Mouse (Mus musculus): ENCODE results near the gene Adm. TPM values are rescaled to one million over a fixed set of nuclear protein-coding genes. Genes with fewer than 3 reads are reported as not detected.
A peak's percentile ranks its signal among the peaks of the same experiment; 100 is the strongest.

Gene Adm
- polyA plus RNA-seq, 1 experiment, result 3.0 TPM

GRCm38 (mm10) chr7:110614133-110615063 lies 13.1 kb upstream of the Adm start, which contains the start of gene Sbf2:
Gene Sbf2 (minus strand): TSS chr7:110614922.
- H3K27ac ChIP-seq (ENCODE audit: insufficient read depth, low read length), result peak within 1 kb of the TSS; percentile 93
- TF ChIP-seq POLR2A (IDR thresholded peaks at IDR 0.05; ENCODE audit: extremely low read depth, insufficient read depth, low read length) (peak; percentile 34; the same call in 1 of the 2 replicates), CTCF (IDR thresholded peaks at IDR 0.05; ENCODE audit: extremely low read depth, insufficient read depth, low read length) (no peak)
- peak within 1 kb of the TSS; percentile 55 for H3K4me3 ChIP-seq (ENCODE audit: insufficient read depth, low read length)
- peaks cover 4% of the 10 kb centered on the region for H3K4me1 ChIP-seq (ENCODE audit: control insufficient read depth, insufficient read depth, low read length)

GRCm38 (mm10) chr7:110615151-110615631 lies 12.3 kb upstream of the Adm start:
- TF ChIP-seq POLR2A (IDR thresholded peaks at IDR 0.05; ENCODE audit: extremely low read depth, insufficient read depth, low read length), result no peak
- no peak for TF ChIP-seq CTCF (IDR thresholded peaks at IDR 0.05; ENCODE audit: extremely low read depth, insufficient read depth, low read length)

GRCm38 (mm10) chr7:110615792-110616191 lies 11.7 kb upstream of the Adm start:
- H3K4me3 ChIP-seq (ENCODE audit: insufficient read depth, low read length), result peak overlapping the region; percentile 55; the same call in 1 of the 2 replicates
- no peak overlapping the region for H3K27ac ChIP-seq (ENCODE audit: insufficient read depth, low read length)

More at GRCm38 (mm10) chr7:110615151-110615631, 12.3 kb upstream of the Adm start:
- H3K4me3 ChIP-seq (ENCODE audit: insufficient read depth, low read length), result peak overlapping the region; percentile 55
- peak overlapping the region; percentile 93 for H3K27ac ChIP-seq (ENCODE audit: insufficient read depth, low read length)
- H3K4me1 ChIP-seq (ENCODE audit: control insufficient read depth, insufficient read depth, low read length), result peaks cover 4% of the 10 kb centered on the region

GRCm38 (mm10) chr7:110619086-110619611 lies 8.3 kb upstream of the Adm start:
- no peak for TF ChIP-seq POLR2A (IDR thresholded peaks at IDR 0.05; ENCODE audit: extremely low read depth, insufficient read depth, low read length)
- TF ChIP-seq CTCF (IDR thresholded peaks at IDR 0.05; ENCODE audit: extremely low read depth, insufficient read depth, low read length), result no peak
- H3K4me1 ChIP-seq (ENCODE audit: control insufficient read depth, insufficient read depth, low read length), result no peaks in the 10 kb centered on the region
- H3K4me3 ChIP-seq (ENCODE audit: insufficient read depth, low read length), result no peak overlapping the region
- H3K27ac ChIP-seq (ENCODE audit: insufficient read depth, low read length), result no peak overlapping the region

More at GRCm38 (mm10) chr7:110615792-110616191, 11.7 kb upstream of the Adm start:
- peaks cover 4% of the 10 kb centered on the region for H3K4me1 ChIP-seq (ENCODE audit: control insufficient read depth, insufficient read depth, low read length)
- TF ChIP-seq POLR2A (IDR thresholded peaks at IDR 0.05; ENCODE audit: extremely low read depth, insufficient read depth, low read length) (no peak), CTCF (IDR thresholded peaks at IDR 0.05; ENCODE audit: extremely low read depth, insufficient read depth, low read length) (no peak)

GRCm38 (mm10) chr7:110624067-110624466 lies 3.4 kb upstream of the Adm start:
- H3K4me1 ChIP-seq (ENCODE audit: control insufficient read depth, insufficient read depth, low read length), result 0 out of 2 replicates have a peak, but pooled peaks cover 1% of the 10 kb centered on the region
- H3K27ac ChIP-seq (ENCODE audit: insufficient read depth, low read length), result no peak overlapping the region
- TF ChIP-seq POLR2A (IDR thresholded peaks at IDR 0.05; ENCODE audit: extremely low read depth, insufficient read depth, low read length), result no peak
- no peak for TF ChIP-seq CTCF (IDR thresholded peaks at IDR 0.05; ENCODE audit: extremely low read depth, insufficient read depth, low read length)
- H3K4me3 ChIP-seq (ENCODE audit: insufficient read depth, low read length), result no peak overlapping the region

GRCm38 (mm10) chr7:110624961-110625360 lies 2.5 kb upstream of the Adm start:
- H3K27ac ChIP-seq (ENCODE audit: insufficient read depth, low read length), result no peak overlapping the region
- 0 out of 2 replicates have a peak, but pooled peaks cover 1% of the 10 kb centered on the region for H3K4me1 ChIP-seq (ENCODE audit: control insufficient read depth, insufficient read depth, low read length)
- H3K4me3 ChIP-seq (ENCODE audit: insufficient read depth, low read length), result no peak overlapping the region
- TF ChIP-seq POLR2A (IDR thresholded peaks at IDR 0.05; ENCODE audit: extremely low read depth, insufficient read depth, low read length) (no peak), CTCF (IDR thresholded peaks at IDR 0.05; ENCODE audit: extremely low read depth, insufficient read depth, low read length) (no peak)

GRCm38 (mm10) chr7:110625489-110625888 lies 2.0 kb upstream of the Adm start:
- TF ChIP-seq POLR2A (IDR thresholded peaks at IDR 0.05; ENCODE audit: extremely low read depth, insufficient read depth, low read length), result no peak
- TF ChIP-seq CTCF (IDR thresholded peaks at IDR 0.05; ENCODE audit: extremely low read depth, insufficient read depth, low read length), result no peak
- no peak overlapping the region for H3K4me3 ChIP-seq (ENCODE audit: insufficient read depth, low read length)
- 0 out of 2 replicates have a peak, but pooled peaks cover 1% of the 10 kb centered on the region for H3K4me1 ChIP-seq (ENCODE audit: control insufficient read depth, insufficient read depth, low read length)
- H3K27ac ChIP-seq (ENCODE audit: insufficient read depth, low read length), result no peak overlapping the region

- Histone ChIP-seq H3K27ac (ENCODE audit: insufficient read depth, low read length) (no peak overlapping the region), H3K4me1 (ENCODE audit: control insufficient read depth, insufficient read depth, low read length) (0 out of 2 replicates have a peak, but pooled peaks cover 1% of the 10 kb centered on the region), H3K4me3 (ENCODE audit: insufficient read depth, low read length) (no peak overlapping the region)
- no peak for TF ChIP-seq POLR2A (IDR thresholded peaks at IDR 0.05; ENCODE audit: extremely low read depth, insufficient read depth, low read length)
- no peak for TF ChIP-seq CTCF (IDR thresholded peaks at IDR 0.05; ENCODE audit: extremely low read depth, insufficient read depth, low read length)
Observed at GRCm38 (mm10) chr7:110626186-110627098, 1.0 kb upstream of the Adm start.

Data from cortical plate, adult 2 months (tissue).